Mouse (Mus musculus) MEL (cell line): ENCODE measurements around the gene Rnaseh2c. TPM values are rescaled to one million over a fixed set of nuclear protein-coding genes. Genes with fewer than 3 reads are reported as not detected.

Experiments used
- DNase-seq: peaks from one replicate; pipeline ENCODE4 v3.0.0; 2011; ENCODE audit warnings: low read depth, low spot score
- H3K27ac ChIP-seq: 2 replicates; pipeline ENCODE4 v1.5.1; 2012; ENCODE audit warnings: low read depth, mild to moderate bottlenecking, control low read depth, low read length, moderate library complexity; ENCODE audit not compliant: control insufficient read depth
- H3K27me3 ChIP-seq, 2 experiments: fragments of 150-350 bp in 1 of 2; sonication (generic) in 1 of 2; 2 replicates each; pipeline ENCODE4 v1.6.1; 2012; ENCODE audit warnings: low read length in 2 of 2, mild to moderate bottlenecking in 2 of 2, improper control_type of control experiment in 1 of 2, moderate library complexity in 1 of 2; ENCODE audit not compliant: insufficient read depth in 2 of 2, control insufficient read depth in 1 of 2
- H3K36me3 ChIP-seq, 2 experiments: 2 replicates each; pipeline ENCODE4 v1.6.1; 2012 to 2014; ENCODE audit warnings: low read length in 2 of 2, improper control_type of control experiment in 1 of 2, inconsistent platforms in 1 of 2, mild to moderate bottlenecking in 1 of 2; ENCODE audit not compliant: insufficient read depth in 2 of 2, control insufficient read depth in 1 of 2
- H3K4me1 ChIP-seq, 2 experiments: fragments of 150-350 bp in 1 of 2; sonication (generic) in 1 of 2; 2 replicates each; pipeline ENCODE4 v1.6.1; 2012; ENCODE audit warnings: low read length in 2 of 2, improper control_type of control experiment in 1 of 2, mild to moderate bottlenecking in 1 of 2; ENCODE audit not compliant: insufficient read depth in 2 of 2, control insufficient read depth in 1 of 2
- H3K4me3 ChIP-seq, 2 experiments: fragments of 150-350 bp in 1 of 2; sonication (generic) in 1 of 2; 2 replicates each; pipeline ENCODE4 v1.5.1; 2012; ENCODE audit warnings: low read depth in 2 of 2, low read length in 2 of 2, mild to moderate bottlenecking in 2 of 2, moderate library complexity in 2 of 2, control low read depth in 1 of 2, improper control_type of control experiment in 1 of 2; ENCODE audit not compliant: control insufficient read depth in 1 of 2, insufficient read depth in 1 of 2
- H3K79me2 ChIP-seq: 2 replicates; pipeline ENCODE4 v1.6.1; 2012; ENCODE audit warnings: mild to moderate bottlenecking, low read length, moderate library complexity; ENCODE audit not compliant: control insufficient read depth, poor library complexity, insufficient read depth
- H3K9ac ChIP-seq: 2 replicates; pipeline ENCODE4 v1.6.1; 2012; ENCODE audit warnings: low read depth, mild to moderate bottlenecking, control low read depth, low read length, moderate library complexity; ENCODE audit not compliant: control insufficient read depth, poor library complexity, severe bottlenecking
- H3K9me3 ChIP-seq: fragments of 150-350 bp; sonication (generic); replicated peaks from 2 replicates; pipeline ENCODE4 v1.6.1; 2012; ENCODE audit warnings: mild to moderate bottlenecking, low read length, improper control_type of control experiment, moderate library complexity; ENCODE audit not compliant: insufficient read depth
- BHLHE40 ChIP-seq: IDR thresholded peaks from 2 replicates; pipeline ENCODE4 v1.6.1; 2012; ENCODE audit warnings: low read depth, mild to moderate bottlenecking, inconsistent platforms, low read length, improper control_type of control experiment, borderline replicate concordance
- E2F4 ChIP-seq: IDR thresholded peaks from 2 replicates; pipeline ENCODE4 v1.6.1; 2011; ENCODE audit warnings: low read depth, low read length, improper control_type of control experiment, borderline replicate concordance
- ETS1 ChIP-seq: IDR thresholded peaks from 2 replicates; pipeline ENCODE4 v1.6.1; 2012; ENCODE audit warnings: low read depth, mild to moderate bottlenecking, inconsistent platforms, low read length, improper control_type of control experiment, moderate library complexity
- GABPA ChIP-seq: IDR thresholded peaks from 2 replicates; pipeline ENCODE4 v1.6.1; 2012; ENCODE audit warnings: low read depth, mild to moderate bottlenecking, inconsistent platforms, low read length, improper control_type of control experiment, moderate library complexity
- HCFC1 ChIP-seq: IDR thresholded peaks from 2 replicates; pipeline ENCODE4 v1.6.1; 2012; ENCODE audit warnings: low read depth, mild to moderate bottlenecking, inconsistent platforms, low read length, improper control_type of control experiment, moderate library complexity
- JUND ChIP-seq: IDR thresholded peaks from 2 replicates; pipeline ENCODE4 v1.6.1; 2011; ENCODE audit warnings: low read depth, mild to moderate bottlenecking, improper control_type of control experiment, low read length
- KAT2A ChIP-seq: conservative IDR thresholded peaks from 2 replicates; pipeline ENCODE4 v1.6.1; 2012; ENCODE audit warnings: low read depth, low read length, improper control_type of control experiment, inconsistent platforms
- NELFE ChIP-seq: IDR thresholded peaks from 2 replicates; pipeline ENCODE4 v1.6.1; 2011; ENCODE audit warnings: low read depth, low read length, improper control_type of control experiment
- POLR2AphosphoS2 ChIP-seq: IDR thresholded peaks from 2 replicates; pipeline ENCODE4 v1.6.1; 2011; ENCODE audit warnings: low read length, improper control_type of control experiment
- RAD21 ChIP-seq: IDR thresholded peaks from 2 replicates; pipeline ENCODE4 v1.6.1; 2011; ENCODE audit warnings: mild to moderate bottlenecking, low read depth, low read length, improper control_type of control experiment
- RCOR1 ChIP-seq: IDR thresholded peaks from 2 replicates; pipeline ENCODE4 v1.6.1; 2012; ENCODE audit warnings: low read depth, mild to moderate bottlenecking, inconsistent platforms, low read length, improper control_type of control experiment
- SIN3A ChIP-seq: IDR thresholded peaks from 2 replicates; pipeline ENCODE4 v1.6.1; 2012; ENCODE audit warnings: low read length, improper control_type of control experiment, inconsistent platforms
- SMC3 ChIP-seq: IDR thresholded peaks from 2 replicates; pipeline ENCODE4 v1.6.1; 2011; ENCODE audit warnings: low read depth, low read length, improper control_type of control experiment
- UBTF ChIP-seq: IDR thresholded peaks from 2 replicates; pipeline ENCODE4 v1.6.1; 2012; ENCODE audit warnings: low read depth, mild to moderate bottlenecking, inconsistent platforms, low read length, improper control_type of control experiment, moderate library complexity, borderline replicate concordance; ENCODE audit not compliant: insufficient read depth
- USF1 ChIP-seq: IDR thresholded peaks from 2 replicates; pipeline ENCODE4 v1.6.1; 2014; ENCODE audit warnings: low read depth, mild to moderate bottlenecking, inconsistent platforms, low read length, improper control_type of control experiment, moderate library complexity
- USF2 ChIP-seq, 2 experiments: IDR thresholded peaks; 2 replicates each; pipeline ENCODE4 v1.6.1; 2011 to 2012; ENCODE audit warnings: improper control_type of control experiment in 2 of 2, low read length in 2 of 2, borderline replicate concordance in 1 of 2, inconsistent platforms in 1 of 2, low read depth in 1 of 2, mild to moderate bottlenecking in 1 of 2; ENCODE audit not compliant: insufficient read depth in 1 of 2
- ZKSCAN1 ChIP-seq: IDR thresholded peaks from 2 replicates; pipeline ENCODE4 v1.6.1; 2012; ENCODE audit warnings: low read depth, mild to moderate bottlenecking, inconsistent platforms, low read length, improper control_type of control experiment, moderate library complexity
- ZMIZ1 ChIP-seq: IDR thresholded peaks from 2 replicates; pipeline ENCODE4 v1.6.1; 2012; ENCODE audit warnings: low read depth, mild to moderate bottlenecking, inconsistent platforms, low read length, improper control_type of control experiment, moderate library complexity
- ZNF384 ChIP-seq: IDR thresholded peaks from 2 replicates; pipeline ENCODE4 v1.6.1; 2012; ENCODE audit warnings: low read depth, mild to moderate bottlenecking, inconsistent platforms, low read length, improper control_type of control experiment
- polyA plus RNA-seq, 2 experiments: library from polyadenylated mRNA; stranded (reverse) in 1 of 2; unstranded in 1 of 2; fragments of >175 nt in 1 of 2; fragments of >200 nt in 1 of 2; gene quantifications; 2 replicates each; pipeline versions ENCODE4 v1.2.1 to v1.2.4; 2012; ENCODE audit warnings: low replicate concordance in 2 of 2, low read depth in 1 of 2; ENCODE audit not compliant: insufficient read length in 2 of 2, insufficient read depth in 1 of 2, missing spikeins in 1 of 2
- total RNA-seq: library from RNA; depleted of rRNA; stranded (reverse); fragments of 300-350 nt; gene quantifications from 2 replicates; pipeline ENCODE4 v1.2.3, GENCODE M21; 2012

Gene Rnaseh2c
- total and polyA plus RNA-seq, 3 experiments, result 109 to 165 TPM; not detected in 1

- H3K9me3 ChIP-seq, result no peaks in the 10 kb centered on the region
- H3K27me3 ChIP-seq, result no peaks in the 10 kb centered on the region
- peaks cover 16% of the 10 kb centered on the region for H3K79me2 ChIP-seq
- H3K4me3 ChIP-seq, result no peak overlapping the region
- no peak for DNase-seq
- peaks cover 7 to 8% of the 10 kb centered on the region in 2 experiments for H3K36me3 ChIP-seq
- TF ChIP-seq RCOR1, result no peak
- TF ChIP-seq ZMIZ1, result no peak
- no peak for TF ChIP-seq ETS1
- TF ChIP-seq RAD21, result no peak
- no peak for TF ChIP-seq SIN3A
- no peak for TF ChIP-seq USF2 (IDR thresholded peaks at IDR 0.05; ENCODE audit: borderline replicate concordance in 1 of 2, insufficient read depth in 1 of 2, low read depth in 1 of 2, low read length in 2 of 2)
- TF ChIP-seq NELFE, result no peak
- TF ChIP-seq JUND, result no peak
- TF ChIP-seq HCFC1, result no peak
- no peak for TF ChIP-seq BHLHE40
- no peak for TF ChIP-seq USF1
- TF ChIP-seq UBTF, result no peak
- no peak for TF ChIP-seq E2F4
- TF ChIP-seq SMC3, result no peak
- no peak for TF ChIP-seq KAT2A
- TF ChIP-seq POLR2AphosphoS2, result no peak
- no peak for TF ChIP-seq ZNF384
- TF ChIP-seq, all 39 proteins: peak for 0
- Histone ChIP-seq H3K4me1 (peaks cover 0 to 12% of the 10 kb centered on the region in 2 experiments; a peak in 3 of 4 replicates), H3K27ac (no peak overlapping the region), H3K9ac (no peak overlapping the region)
These were observed 39.3 kb downstream of the Rnaseh2c start for GRCm38 (mm10) chr19:5641021-5641420.

- no peak overlapping the region for H3K4me3 ChIP-seq
- TF ChIP-seq NELFE, result no peak
- TF ChIP-seq SMC3, result no peak
- no peak for TF ChIP-seq SIN3A
- TF ChIP-seq ZKSCAN1, result no peak
- TF ChIP-seq USF1, result no peak
- TF ChIP-seq JUND, result no peak
- no peak for TF ChIP-seq POLR2AphosphoS2
- TF ChIP-seq GABPA, result no peak
- H3K9ac ChIP-seq, result no peak overlapping the region
- no peak for DNase-seq
- no peaks in the 10 kb centered on the region for H3K9me3 ChIP-seq
- H3K4me1 ChIP-seq, result peaks cover 0 to 9% of the 10 kb centered on the region in 2 experiments; a peak in 2 of 4 replicates
- peaks cover 16% of the 10 kb centered on the region for H3K79me2 ChIP-seq
- peaks cover 5 to 7% of the 10 kb centered on the region in 2 experiments for H3K36me3 ChIP-seq
- no peaks in the 10 kb centered on the region for H3K27me3 ChIP-seq
- H3K27ac ChIP-seq, result no peak overlapping the region
These were observed 40.0 kb downstream of the Rnaseh2c start for GRCm38 (mm10) chr19:5641641-5642040.
